Mouse (Mus musculus) testis, adult 2 months (tissue): Measurements from ENCODE around the gene Ccdc77. TPM values are rescaled to one million over a fixed set of nuclear protein-coding genes. Genes with fewer than 3 reads are reported as not detected.

Experiments
- H3K27ac ChIP-seq: fragments of 200-500 bp; 2 replicates; pipeline ENCODE4 v1.5.1; 2012; ENCODE audit warnings: low read depth, low read length; ENCODE audit not compliant: control insufficient read depth, insufficient read depth
- H3K27me3 ChIP-seq: fragments of 200-500 bp; 2 replicates; pipeline ENCODE4 v1.6.1; 2012; ENCODE audit warnings: mild to moderate bottlenecking, low read length, moderate library complexity; ENCODE audit not compliant: control insufficient read depth, insufficient read depth
- H3K36me3 ChIP-seq: fragments of 200-500 bp; 2 replicates; pipeline ENCODE4 v1.6.1; 2012; ENCODE audit warnings: mild to moderate bottlenecking, low read length; ENCODE audit not compliant: control insufficient read depth, insufficient read depth
- H3K4me1 ChIP-seq: fragments of 200-500 bp; 2 replicates; pipeline ENCODE4 v1.6.1; 2012; ENCODE audit warnings: low read length; ENCODE audit not compliant: control insufficient read depth, insufficient read depth
- H3K4me3 ChIP-seq: fragments of 200-500 bp; 2 replicates; pipeline ENCODE4 v1.5.1; 2012; ENCODE audit warnings: low read depth, mild to moderate bottlenecking, low read length, moderate library complexity, mixed read lengths; ENCODE audit not compliant: control insufficient read depth
- CTCF ChIP-seq: fragments of 200-500 bp; IDR thresholded peaks from 2 replicates; pipeline ENCODE4 v1.5.1; 2012; ENCODE audit warnings: low read depth, mild to moderate bottlenecking, inconsistent platforms, low read length, moderate library complexity; ENCODE audit not compliant: control insufficient read depth, insufficient read depth, insufficient replicate concordance
- POLR2A ChIP-seq: fragments of 200-500 bp; IDR thresholded peaks from 2 replicates; pipeline ENCODE4 v1.6.1; 2012; ENCODE audit warnings: low read depth, mild to moderate bottlenecking, inconsistent platforms, low read length, moderate library complexity; ENCODE audit not compliant: control insufficient read depth
- polyA plus RNA-seq: library from polyadenylated mRNA; depleted of rRNA; stranded (reverse); fragments of >200 nt; gene quantifications from 2 replicates; pipeline ENCODE4 v1.2.3, GENCODE M21; 2012

Gene Ccdc77
- polyA plus RNA-seq, 1 experiment: 10.3 TPM

DNA sequence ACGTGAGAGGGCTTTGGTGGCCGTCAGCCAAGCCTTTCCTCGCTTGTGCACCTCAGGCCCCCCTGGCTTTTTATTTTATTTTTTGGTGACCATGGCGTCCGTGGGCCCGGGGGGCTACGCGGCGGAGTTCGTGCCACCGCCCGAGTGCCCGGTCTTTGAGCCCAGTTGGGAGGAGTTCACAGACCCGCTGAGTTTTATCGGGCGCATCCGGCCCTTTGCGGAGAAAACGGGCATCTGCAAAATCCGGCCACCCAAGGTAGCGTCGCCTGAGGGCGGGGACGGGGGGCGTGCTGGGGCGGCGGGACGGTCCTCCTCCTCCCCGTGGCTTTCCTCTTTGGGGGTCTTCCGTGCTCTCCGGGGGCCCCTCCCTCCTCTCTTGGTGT is 340 bp upstream of the Ccdc77 start:
- Histone ChIP-seq H3K27ac (peak overlapping the region; percentile 99), H3K36me3 (no peaks in the 10 kb centered on the region; the same call in 1 of the 2 replicates), H3K27me3 (no peaks in the 10 kb centered on the region), H3K4me3 (peak overlapping the region; percentile 100), H3K4me1 (peaks cover 7% of the 10 kb centered on the region)
- TF ChIP-seq CTCF: no peak
- TF ChIP-seq POLR2A: no peak

DNA sequence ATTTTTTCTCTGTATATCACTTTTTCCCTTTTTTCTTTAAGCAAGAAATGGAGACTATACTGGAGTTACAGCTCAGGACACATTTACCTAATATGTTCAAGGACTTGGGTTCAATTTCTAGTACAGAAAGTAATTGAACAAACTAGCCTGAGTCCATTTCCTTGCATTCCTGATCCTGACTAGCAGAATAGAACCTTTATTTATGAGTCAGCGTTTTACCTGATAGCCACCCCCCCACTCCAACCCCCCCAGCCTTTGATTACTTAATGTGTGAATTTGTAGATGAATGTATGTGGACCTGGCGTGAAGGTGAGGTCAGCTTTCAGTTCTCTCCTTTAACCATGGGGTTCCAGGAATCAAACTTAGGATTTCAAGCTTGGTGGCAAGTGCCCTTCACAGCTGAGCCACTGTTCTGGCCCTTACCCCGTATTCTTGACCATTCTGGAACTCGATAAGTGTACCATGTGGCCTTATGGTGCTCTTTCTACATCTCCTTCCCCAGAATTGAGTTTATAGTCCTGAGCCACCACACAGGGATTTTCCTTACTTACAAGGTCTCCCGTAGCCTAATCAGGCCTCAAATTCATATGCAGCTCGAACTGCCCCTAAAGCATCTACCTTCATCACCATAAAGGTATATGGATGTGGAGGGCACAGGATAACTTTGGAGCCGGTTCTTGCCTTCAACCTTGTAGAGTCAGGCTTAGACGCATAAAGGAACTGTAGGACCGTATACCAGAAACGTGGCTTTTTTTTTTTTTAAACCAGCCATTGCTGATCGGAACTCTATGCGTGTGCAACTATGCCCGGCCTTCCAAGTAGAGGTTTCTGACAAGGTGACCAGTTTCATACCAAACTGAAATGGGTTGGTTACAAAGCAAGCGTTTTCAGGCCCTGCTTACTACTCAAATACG is 1.1 kb downstream of the Ccdc77 start:
- Histone ChIP-seq H3K4me3 (peak overlapping the region; percentile 100), H3K36me3 (no peaks in the 10 kb centered on the region), H3K27ac (peak overlapping the region; percentile 96), H3K27me3 (no peaks in the 10 kb centered on the region), H3K4me1 (peaks cover 7% of the 10 kb centered on the region)
- TF ChIP-seq CTCF: no peak
- no peak for TF ChIP-seq POLR2A

DNA sequence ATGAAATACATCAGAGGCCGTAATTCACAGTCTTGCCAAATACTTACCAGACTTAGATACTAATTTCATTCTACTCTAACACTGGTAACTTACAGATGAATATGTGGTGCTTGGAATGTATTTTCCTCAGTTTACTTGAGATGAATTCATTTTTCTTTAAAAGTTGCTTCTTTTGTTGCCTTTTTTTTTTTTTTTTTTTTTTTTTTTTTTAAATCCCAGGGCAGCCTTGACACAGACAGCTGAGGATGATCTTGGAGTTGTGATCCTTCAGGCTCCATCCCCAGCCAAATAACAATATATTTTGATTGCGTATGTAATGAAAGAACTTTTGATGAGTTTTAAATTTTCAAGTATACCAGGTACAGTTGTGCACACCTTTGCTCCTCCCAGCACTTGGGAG is 2.0 kb downstream of the Ccdc77 start:
- TF ChIP-seq POLR2A: no peak
- TF ChIP-seq CTCF: no peak
- H3K27ac ChIP-seq: no peak overlapping the region
- H3K27me3 ChIP-seq: no peaks in the 10 kb centered on the region
- H3K36me3 ChIP-seq: no peaks in the 10 kb centered on the region
- no peak overlapping the region; the same call in 1 of the 2 replicates for H3K4me3 ChIP-seq
- peaks cover 7% of the 10 kb centered on the region for H3K4me1 ChIP-seq

DNA sequence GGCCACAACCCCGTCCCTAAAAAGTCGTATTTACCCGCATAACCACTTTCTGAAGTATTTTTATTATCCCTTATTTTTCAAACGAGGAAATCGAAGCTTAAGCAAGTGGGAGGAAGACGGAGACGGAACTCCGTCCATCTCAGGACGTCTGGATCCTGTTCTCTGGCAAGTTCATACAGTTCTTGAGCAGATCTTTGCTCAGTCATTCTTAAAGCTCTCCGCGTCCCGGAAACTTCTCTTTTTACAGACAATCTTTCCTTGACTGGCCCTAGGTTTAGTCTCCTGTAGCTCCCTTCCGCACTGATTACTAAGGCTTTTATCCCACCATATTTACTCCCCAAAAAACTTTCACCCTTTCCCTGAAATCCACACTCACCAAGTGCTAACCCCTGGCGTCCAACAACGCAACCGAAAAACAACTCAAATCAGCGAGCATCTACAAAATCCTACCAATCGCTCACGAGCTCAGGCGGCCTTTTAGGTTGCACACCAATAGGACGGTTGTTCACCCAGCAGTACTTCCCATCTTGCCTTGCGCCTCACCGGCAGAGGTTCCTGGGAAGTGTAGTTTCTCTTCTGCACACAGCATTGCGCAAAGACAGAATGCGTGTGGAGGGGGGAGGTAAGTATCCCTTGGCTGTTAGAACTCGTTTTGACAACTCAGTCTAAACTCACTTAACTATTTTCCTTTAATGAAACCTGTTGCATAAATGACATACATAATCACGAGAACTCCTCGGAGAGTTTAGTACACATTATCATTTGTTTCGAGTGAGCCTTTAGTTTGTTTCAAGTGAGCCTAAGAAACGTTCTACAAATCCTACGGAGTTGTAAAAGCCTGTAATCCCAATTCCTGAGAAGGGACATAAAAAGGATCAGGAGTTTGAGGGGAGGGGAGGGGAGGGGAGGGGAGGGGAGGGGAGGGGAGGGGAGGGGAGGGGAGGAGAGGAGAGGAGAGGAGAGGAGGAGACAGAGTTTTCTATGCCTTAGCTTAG is 6.9 kb downstream of the Ccdc77 start:
- Histone ChIP-seq H3K27ac (peak overlapping the region; percentile 97), H3K4me3 (peak overlapping the region; percentile 98), H3K27me3 (no peaks in the 10 kb centered on the region), H3K36me3 (no peaks in the 10 kb centered on the region), H3K4me1 (no peaks in the 10 kb centered on the region; the same call in 1 of the 2 replicates)
- TF ChIP-seq CTCF (no peak), POLR2A (peak; percentile 86)

DNA sequence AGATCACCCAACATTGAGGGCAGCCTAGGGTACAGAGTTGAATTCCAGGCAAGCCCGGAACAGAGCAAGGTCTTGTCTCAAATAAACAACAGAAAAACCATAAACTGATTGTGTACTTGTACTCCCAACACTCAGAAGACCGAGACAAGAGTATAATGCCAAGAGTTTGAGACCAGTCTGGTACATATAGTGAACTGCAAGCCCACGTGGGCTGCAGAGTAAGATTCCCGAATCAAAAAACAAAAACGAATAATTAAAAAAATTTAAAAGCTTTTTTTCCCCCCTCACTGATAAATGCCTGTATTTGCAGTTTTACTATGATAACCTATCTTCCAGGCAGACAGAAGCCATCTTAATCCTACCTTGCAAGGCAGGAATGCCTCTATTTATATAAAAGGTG is 7.7 kb downstream of the Ccdc77 start:
- no peaks in the 10 kb centered on the region for H3K36me3 ChIP-seq
- TF ChIP-seq CTCF: no peak
- no peak for TF ChIP-seq POLR2A
- no peaks in the 10 kb centered on the region; the same call in 1 of the 2 replicates for H3K4me1 ChIP-seq
- H3K27me3 ChIP-seq: no peaks in the 10 kb centered on the region
- H3K27ac ChIP-seq: peak overlapping the region; percentile 97; the same call in 1 of the 2 replicates
- peak overlapping the region; percentile 98; the same call in 1 of the 2 replicates for H3K4me3 ChIP-seq

DNA sequence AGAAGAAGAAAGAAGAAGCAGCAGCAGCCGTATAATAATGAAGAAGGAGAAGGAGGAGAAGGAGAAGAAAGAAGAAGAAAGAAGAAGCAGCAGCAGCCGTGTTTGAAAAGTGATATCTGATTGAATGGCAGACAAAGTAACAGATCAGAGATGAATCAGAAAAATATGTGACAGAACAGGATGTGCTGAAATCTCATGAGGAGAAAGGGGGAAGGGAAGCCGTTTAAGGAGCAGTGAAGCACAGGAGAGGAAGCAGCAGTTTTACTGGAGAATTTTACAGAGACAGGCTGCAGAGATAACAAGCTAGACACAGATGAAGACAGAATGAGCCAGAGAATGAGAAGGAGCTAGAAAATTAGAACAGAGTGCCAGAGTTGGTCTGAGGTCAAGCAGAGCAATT is 15.2 kb downstream of the Ccdc77 start:
- TF ChIP-seq POLR2A (no peak), CTCF (no peak)
- Histone ChIP-seq H3K4me1 (no peaks in the 10 kb centered on the region), H3K4me3 (no peak overlapping the region), H3K27ac (no peak overlapping the region), H3K36me3 (peaks cover 2% of the 10 kb centered on the region; the same call in 1 of the 2 replicates), H3K27me3 (no peaks in the 10 kb centered on the region)
